In the genomic region with DNA sequence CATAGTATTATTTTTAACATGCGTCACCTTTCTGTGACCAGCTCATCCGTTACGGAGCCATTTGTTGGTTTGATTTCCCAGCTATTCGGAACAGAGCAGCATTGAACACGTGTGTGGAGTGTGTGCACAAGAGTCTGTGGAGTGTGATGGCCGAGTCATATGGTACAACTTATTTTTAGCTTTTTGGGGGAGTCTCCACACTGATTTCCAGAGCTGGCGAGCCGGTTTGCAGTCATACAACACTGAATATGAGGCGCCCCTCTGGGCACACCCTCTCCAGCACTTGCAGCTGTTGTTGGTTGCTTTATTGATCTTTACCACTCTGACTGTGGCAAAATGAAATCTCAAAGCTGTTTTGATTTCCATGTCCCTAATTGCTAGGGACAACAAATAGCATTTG, we compare ENCODE assay signal across 24 mouse cellular contexts.
DNase-seq lines count a peak whose midpoint lies in the region; ATAC-seq and TF ChIP-seq lines count a peak whose summit lies in the region.
"Had no signal": no experiment of that assay in that cellular context is flagged by ENCODE, and none has a peak within 500 bp of the region (broad histone marks: within the 10 kb centered on the region; RNA-seq: fewer than 3 reads in every experiment).

No protein-coding gene starts in this region.

- H3K4me2 ChIP-seq in forebrain, postnatal 0 days (ENCODE audit: low read depth): no peak overlapping the region
- H3K4me2 ChIP-seq in forebrain, embryonic 14.5 days (ENCODE audit: low read length): no peak overlapping the region
- H3K4me2 ChIP-seq in heart, embryonic 12.5 days: no peak overlapping the region
- no peak overlapping the region for H3K4me2 ChIP-seq in limb, embryonic 14.5 days (replicated peaks; ENCODE audit: low read depth, low read length, severe bottlenecking)
- no peak overlapping the region for H3K4me2 ChIP-seq in myocyte (ENCODE audit: low read depth)
- H3K4me2 ChIP-seq: embryonic facial prominence, embryonic 13.5 days; heart, embryonic 11.5 days; heart, embryonic 15.5 days; hindbrain, embryonic 12.5 days; hindbrain, embryonic 15.5 days had no signal

- ATAC-seq in forebrain, postnatal 0 days: peak; percentile 12; the same call in 1 of the 2 replicates
- ATAC-seq in forebrain, embryonic 14.5 days: no peak
- ATAC-seq in heart, embryonic 12.5 days (ENCODE audit: insufficient number of reproducible peaks, low FRiP score): no peak
- ATAC-seq in limb, embryonic 14.5 days (ENCODE audit: low FRiP score, low read depth): peak; percentile 62; the same call in 1 of the 2 replicates
- ATAC-seq: CD4-positive, CD25-positive, alpha-beta regulatory T cell, adult 4 months; forebrain, embryonic 16.5 days; intestine, postnatal 0 days had no signal

- TF ChIP-seq CTCF in forebrain, postnatal 0 days (IDR thresholded peaks at IDR 0.05; ENCODE audit: low read depth): no peak

- TF ChIP-seq POLR2A in limb, embryonic 14.5 days (IDR thresholded peaks at IDR 0.05; ENCODE audit: borderline replicate concordance, extremely low read depth, insufficient read depth, insufficient read length): no peak
- no peak for TF ChIP-seq POLR2A in myocyte (IDR thresholded peaks at IDR 0.05; ENCODE audit: insufficient read length, low read depth)

- H3K36me3 ChIP-seq in forebrain, postnatal 0 days (ENCODE audit: insufficient read depth): no peaks in the 10 kb centered on the region
- no peaks in the 10 kb centered on the region for H3K36me3 ChIP-seq in forebrain, embryonic 14.5 days (ENCODE audit: control insufficient read depth, insufficient read depth, low read length)
- H3K36me3 ChIP-seq in heart, embryonic 12.5 days: no peaks in the 10 kb centered on the region
- no peaks in the 10 kb centered on the region for H3K36me3 ChIP-seq in limb, embryonic 14.5 days (ENCODE audit: control insufficient read depth, insufficient read depth, low read length)
- H3K36me3 ChIP-seq in myocyte (ENCODE audit: control insufficient read depth, insufficient read depth): no peaks in the 10 kb centered on the region
- H3K36me3 ChIP-seq: embryonic facial prominence, embryonic 13.5 days; heart, embryonic 15.5 days; hindbrain, embryonic 12.5 days; hindbrain, embryonic 15.5 days had no signal

- 78% methylated on average over 9 of the region's 9 CpGs for WGBS in forebrain, postnatal 0 days
- 85% methylated on average over 9 of the region's 9 CpGs for WGBS in forebrain, embryonic 14.5 days
- 76% methylated on average over 9 of the region's 9 CpGs for WGBS in heart, embryonic 12.5 days
- WGBS in limb, embryonic 14.5 days: 62% methylated on average over 9 of the region's 9 CpGs

- no peak overlapping the region for H3ac ChIP-seq in myocyte (ENCODE audit: control insufficient read depth, insufficient read length)

- H3K27ac ChIP-seq in forebrain, postnatal 0 days (ENCODE audit: low read depth, low read length): no peak overlapping the region
- H3K27ac ChIP-seq in forebrain, embryonic 14.5 days (ENCODE audit: low read depth, low read length): no peak overlapping the region
- no peak overlapping the region for H3K27ac ChIP-seq in heart, embryonic 12.5 days (ENCODE audit: poor library complexity, severe bottlenecking)
- H3K27ac ChIP-seq in limb, embryonic 14.5 days (replicated peaks; ENCODE audit: low read depth, low read length): no peak overlapping the region
- H3K27ac ChIP-seq: embryonic facial prominence, embryonic 13.5 days; gastrocnemius, adult 2 months; heart, embryonic 15.5 days; hindbrain, embryonic 12.5 days; hindbrain, embryonic 15.5 days had no signal

- H3K27me3 ChIP-seq in forebrain, postnatal 0 days (ENCODE audit: insufficient read depth, low read length): no peaks in the 10 kb centered on the region
- H3K27me3 ChIP-seq in forebrain, embryonic 14.5 days (replicated peaks; ENCODE audit: control insufficient read depth, insufficient read depth, low read length): no peaks in the 10 kb centered on the region
- peaks cover 3% of the 10 kb centered on the region; the same call in 1 of the 2 replicates for H3K27me3 ChIP-seq in heart, embryonic 12.5 days (replicated peaks)
- no peaks in the 10 kb centered on the region for H3K27me3 ChIP-seq in limb, embryonic 14.5 days (ENCODE audit: control insufficient read depth, insufficient read depth, low read length)
- no peaks in the 10 kb centered on the region for H3K27me3 ChIP-seq in myocyte (ENCODE audit: control insufficient read depth, insufficient read depth, insufficient read length)
- H3K27me3 ChIP-seq: embryonic facial prominence, embryonic 13.5 days; heart, embryonic 15.5 days; hindbrain, embryonic 12.5 days; hindbrain, embryonic 15.5 days had no signal

- no peak for DNase-seq in forebrain, postnatal 0 days
- no peak for DNase-seq in forebrain, embryonic 14.5 days (ENCODE audit: low spot score)
- DNase-seq in heart, postnatal 4 days: peak; percentile 3
- no peak for DNase-seq in limb, embryonic 14.5 days (ENCODE audit: low spot score)
- DNase-seq: adrenal gland, adult 2 months; adrenal gland, postnatal 14 days; cerebellum, adult 11 months; cerebellum, adult 2 months; cerebellum, adult 9-11 months; cerebellum, postnatal 25 days; gastrocnemius, adult 2 months; gastrocnemius, postnatal 14 days; heart, adult 18-20 months; heart, postnatal 10 days had no signal

- no peaks in the 10 kb centered on the region for H3K9me3 ChIP-seq in forebrain, postnatal 0 days (ENCODE audit: low read length)
- no peaks in the 10 kb centered on the region for H3K9me3 ChIP-seq in forebrain, embryonic 14.5 days (replicated peaks; ENCODE audit: control insufficient read depth, low read length)
- no peaks in the 10 kb centered on the region for H3K9me3 ChIP-seq in heart, embryonic 12.5 days (replicated peaks)
- H3K9me3 ChIP-seq in limb, embryonic 14.5 days (ENCODE audit: control insufficient read depth, low read length): no peaks in the 10 kb centered on the region
- H3K9me3 ChIP-seq: embryonic facial prominence, embryonic 13.5 days; heart, embryonic 15.5 days; hindbrain, embryonic 12.5 days; hindbrain, embryonic 15.5 days had no signal

- no peak overlapping the region for H3K4me3 ChIP-seq in forebrain, postnatal 0 days (ENCODE audit: low read depth, low read length)
- H3K4me3 ChIP-seq in forebrain, embryonic 14.5 days (ENCODE audit: low read depth, low read length): no peak overlapping the region
- H3K4me3 ChIP-seq in heart, embryonic 12.5 days: no peak overlapping the region
- H3K4me3 ChIP-seq in limb, embryonic 14.5 days (replicated peaks; ENCODE audit: low read length): no peak overlapping the region
- H3K4me3 ChIP-seq in myocyte: no peak overlapping the region
- H3K4me3 ChIP-seq: embryonic facial prominence, embryonic 13.5 days; gastrocnemius, adult 2 months; heart, embryonic 15.5 days; hindbrain, embryonic 12.5 days; hindbrain, embryonic 15.5 days had no signal

- H3K4me1 ChIP-seq in forebrain, postnatal 0 days (ENCODE audit: insufficient read depth): no peaks in the 10 kb centered on the region
- H3K4me1 ChIP-seq in forebrain, embryonic 14.5 days (ENCODE audit: control insufficient read depth, insufficient read depth, low read length): peaks cover 26% of the 10 kb centered on the region
- H3K4me1 ChIP-seq in heart, embryonic 12.5 days (replicated peaks): peaks cover 11% of the 10 kb centered on the region
- peaks cover 11% of the 10 kb centered on the region for H3K4me1 ChIP-seq in limb, embryonic 14.5 days (ENCODE audit: control insufficient read depth, insufficient read depth, low read length)

- no peak overlapping the region for H3K9ac ChIP-seq in forebrain, postnatal 0 days
- no peak overlapping the region for H3K9ac ChIP-seq in forebrain, embryonic 14.5 days (ENCODE audit: low read length)
- no peak overlapping the region for H3K9ac ChIP-seq in heart, embryonic 12.5 days
- H3K9ac ChIP-seq in limb, embryonic 14.5 days (ENCODE audit: low read depth, low read length, severe bottlenecking): no peak overlapping the region
- H3K9ac ChIP-seq: embryonic facial prominence, embryonic 13.5 days; heart, embryonic 15.5 days; hindbrain, embryonic 12.5 days; hindbrain, embryonic 15.5 days had no signal

- H3K79me2 ChIP-seq in myocyte (ENCODE audit: control insufficient read depth, insufficient read depth): no peaks in the 10 kb centered on the region

TF ChIP-seq in myocyte, 11 proteins besides CTCF, POLR2A, EP300 and RAD21:
- TF ChIP-seq USF1 (IDR thresholded peaks at IDR 0.05; ENCODE audit: low read depth): no peak
- no peak for TF ChIP-seq SRF (IDR thresholded peaks at IDR 0.05; ENCODE audit: control insufficient read depth, insufficient read length, low read depth)
- TF ChIP-seq E2F4 (IDR thresholded peaks at IDR 0.05; ENCODE audit: insufficient read depth): no peak
- TF ChIP-seq REST (IDR thresholded peaks at IDR 0.05; ENCODE audit: insufficient read depth, insufficient read length): no peak
- peak in 2 of 3 experiments; percentile 46 to 66 for TF ChIP-seq MYOD1 (IDR thresholded peaks at IDR 0.05; ENCODE audit: control insufficient read depth in 1 of 3, insufficient read length in 2 of 3, low read depth in 2 of 3)
- no peak for TF ChIP-seq POLR2AphosphoS2 (IDR thresholded peaks at IDR 0.05; ENCODE audit: insufficient read length, low read depth)
- no peak for TF ChIP-seq CEBPB (IDR thresholded peaks at IDR 0.05; ENCODE audit: insufficient read depth, poor library complexity, severe bottlenecking)
- TF ChIP-seq MYOG (IDR thresholded peaks at IDR 0.05; ENCODE audit: control insufficient read depth in 1 of 3, insufficient read depth in 1 of 3, insufficient read length in 2 of 3, low read depth in 2 of 3): peak in 1 of 3 experiments; percentile 56
- TF ChIP-seq TCF12 (IDR thresholded peaks at IDR 0.05; ENCODE audit: insufficient read depth, poor library complexity, severe bottlenecking): no peak
- no peak for TF ChIP-seq TCF3 (IDR thresholded peaks at IDR 0.05; ENCODE audit: insufficient read length, low read depth)
- no peak for TF ChIP-seq MAX (IDR thresholded peaks at IDR 0.05; ENCODE audit: low read depth)

Comparison
In these comparisons a context has a peak if more than half of its experiments do, and no peak if none do; other contexts are left out.
1. ATAC-seq: peak in forebrain, postnatal 0 days (single experiment) and limb, embryonic 14.5 days (single experiment); none in forebrain, embryonic 14.5 days (single experiment) and heart, embryonic 12.5 days (single experiment).